In genomic region chr6:99643439-99644199, GRCm38 (mm10) we compare ENCODE assay signal across 9 mouse cellular contexts. TPM values are rescaled to one million over a fixed set of nuclear protein-coding genes. Genes with fewer than 3 reads are reported as not detected.
A peak's percentile ranks its signal among the peaks of the same experiment; 100 is the strongest.
DNase-seq lines count a peak whose midpoint lies in the region; ATAC-seq lines count a peak whose summit lies in the region.
"Had no signal": no experiment of that assay in that cellular context is flagged by ENCODE, and none has a peak within 500 bp of the region (broad histone marks: within the 10 kb centered on the region; RNA-seq: fewer than 3 reads in every experiment).

No protein-coding gene starts in this region.

- H3K36me3 ChIP-seq in lung, embryonic 15.5 days = peaks cover 14% of the 10 kb centered on the region; the same call in 1 of the 2 replicates
- H3K36me3 ChIP-seq: liver, embryonic 15.5 days had no signal

- no peaks in the 10 kb centered on the region for H3K9me3 ChIP-seq in lung, embryonic 15.5 days
- H3K9me3 ChIP-seq: liver, embryonic 15.5 days had no signal

- WGBS in lung, embryonic 15.5 days = 17% methylated on average over 10 of the region's 10 CpGs

- no peak overlapping the region for H3K4me3 ChIP-seq in lung, embryonic 15.5 days
- H3K4me3 ChIP-seq: liver, embryonic 15.5 days had no signal

- H3K27ac ChIP-seq in lung, embryonic 15.5 days = peak overlapping the region; percentile 69
- H3K27ac ChIP-seq: liver, embryonic 15.5 days had no signal

- peaks cover 34% of the 10 kb centered on the region for H3K4me1 ChIP-seq in lung, embryonic 15.5 days
- H3K4me1 ChIP-seq: liver, embryonic 15.5 days had no signal

- peak; percentile 72 for ATAC-seq in lung, embryonic 15.5 days (ENCODE audit: borderline replicate concordance, extremely low read depth, low FRiP score, low TSS enrichment)
- no peak for ATAC-seq in megakaryocyte-erythroid progenitor cell, adult 5-6 weeks (replicated peaks; ENCODE audit: low FRiP score, low TSS enrichment, poor library complexity, severe bottlenecking)

- H3K4me2 ChIP-seq in lung, embryonic 15.5 days = peak overlapping the region; percentile 18; the same call in 1 of the 2 replicates
- H3K4me2 ChIP-seq: liver, embryonic 15.5 days had no signal

- no peak overlapping the region for H3K9ac ChIP-seq in lung, embryonic 15.5 days
- H3K9ac ChIP-seq: liver, embryonic 15.5 days had no signal

- no peaks in the 10 kb centered on the region for H3K27me3 ChIP-seq in lung, embryonic 15.5 days
- H3K27me3 ChIP-seq: liver, embryonic 15.5 days had no signal

- peak; percentile 36 for DNase-seq in urinary bladder, postnatal 25 days (ENCODE audit: low spot score)
- no peak for DNase-seq in urinary bladder, postnatal 10 days (ENCODE audit: low spot score)
- peak; percentile 76 for DNase-seq in heart, postnatal 4 days
- peak; percentile 57 for DNase-seq in thymus, postnatal 25 days
- DNase-seq in layer of hippocampus, adult 8-10 months (ENCODE audit: low spot score in 2 of 2) = no peak
- DNase-seq in right cerebral cortex, postnatal 36 days (ENCODE audit: low spot score in 2 of 2) = no peak

RNA-seq across cellular contexts. Expression of gene Eif4e3, which starts 23.0 kb away (rescaled TPM):
- total RNA-seq in heart, postnatal 4 days (2021) = 10 to 100 TPM; 17.6 to 20.4 TPM
- 26.6 and 27.6 TPM in 2 replicates for polyA plus RNA-seq in lung, embryonic 15.5 days (2015; fragmentation: Nextera tagmentation; extraction: Ambion mirVana)
- 2.7 and 5.9 TPM in 2 replicates for total RNA-seq in megakaryocyte-erythroid progenitor cell, adult 5-6 weeks (2014; fragmentation: Nextera tagmentation)
- total RNA-seq in megakaryocyte-erythroid progenitor cell, adult 5-6 weeks (2017) = 8.6 and 10.5 TPM in 2 replicates
- 10 to 100 TPM; 20.1 to 27.8 (median 25.3) TPM for total RNA-seq in layer of hippocampus, adult 8-10 months (2022)

RNA-seq across cellular contexts. Expression of gene Gm20696, which starts 23.0 kb away (rescaled TPM):
- 1 to 10 TPM; 2.5 to 3.4 TPM for total RNA-seq in heart, postnatal 4 days (2021)
- 3.5 and 3.8 TPM in 2 replicates for polyA plus RNA-seq in lung, embryonic 15.5 days (2015; fragmentation: Nextera tagmentation; extraction: Ambion mirVana)
- 5.7 and 21.7 TPM in 2 replicates for total RNA-seq in megakaryocyte-erythroid progenitor cell, adult 5-6 weeks (2014; fragmentation: Nextera tagmentation)
- 0.94 and 1.4 TPM in 2 replicates for total RNA-seq in megakaryocyte-erythroid progenitor cell, adult 5-6 weeks (2017)
- 10 to 100 TPM in 1 of 4 experiments, 1 to 10 TPM in 3; 6.4 to 10.0 (median 7.2) TPM for total RNA-seq in layer of hippocampus, adult 8-10 months (2022)

RNA-seq across cellular contexts. Expression of gene Gpr27, which starts 48.9 kb away (rescaled TPM):
- total RNA-seq in heart, postnatal 4 days (2021) = 1 to 10 TPM; 3.0 to 3.9 TPM
- polyA plus RNA-seq in lung, embryonic 15.5 days (2015; fragmentation: Nextera tagmentation; extraction: Ambion mirVana) = 4.3 and 4.5 TPM in 2 replicates
- not detected in 2 replicates for total RNA-seq in megakaryocyte-erythroid progenitor cell, adult 5-6 weeks (2014; fragmentation: Nextera tagmentation)
- not detected in 2 replicates for total RNA-seq in megakaryocyte-erythroid progenitor cell, adult 5-6 weeks (2017)
- total RNA-seq in layer of hippocampus, adult 8-10 months (2022) = 10 to 100 TPM; 39.7 to 52.1 (median 46.9) TPM

Comparison
In these comparisons a context has a peak if more than half of its experiments do, and no peak if none do; other contexts are left out.
1. DNase-seq: peak in urinary bladder, postnatal 25 days (single experiment), heart, postnatal 4 days (single experiment) and thymus, postnatal 25 days (single experiment); none in urinary bladder, postnatal 10 days (single experiment), layer of hippocampus, adult 8-10 months (0 of 2) and right cerebral cortex, postnatal 36 days (0 of 2).
2. RNA of gene Gpr27, which starts 48.9 kb away (total RNA-seq): 39.7 to 52.1 TPM in layer of hippocampus, adult 8-10 months; 3.0 to 3.9 TPM in heart, postnatal 4 days and not detected in megakaryocyte-erythroid progenitor cell, adult 5-6 weeks; every median in the first group is over 4 times any median in the second.